Mouse (Mus musculus) forebrain, postnatal 0 days (tissue): Measurements from ENCODE around the gene P3h1. TPM values are rescaled to one million over a fixed set of nuclear protein-coding genes. Genes with fewer than 3 reads are reported as not detected.

Source experiments
- ATAC-seq: fragments of 200-750 bp; cut with Nextera tagmentation; 2 replicates; pipeline ENCODE4 v1.8.0; 2017; ENCODE audit warnings: mild to moderate bottlenecking, moderate library complexity
- DNase-seq: peaks from one replicate; pipeline ENCODE4 v3.0.0-alpha.2; 2015
- H3K27ac ChIP-seq: fragments of 300-500 bp; sonication (generic); 2 replicates; pipeline ENCODE4 v1.5.1; 2014; ENCODE audit warnings: low read depth, mild to moderate bottlenecking, antibody characterized with exemption, low read length, moderate library complexity, mixed read lengths
- H3K27me3 ChIP-seq: fragments of 300-500 bp; sonication (generic); 2 replicates; pipeline ENCODE4 v1.6.1; 2014; ENCODE audit warnings: mild to moderate bottlenecking, low read length, mixed read lengths; ENCODE audit not compliant: insufficient read depth
- H3K36me3 ChIP-seq: fragments of 300-500 bp; sonication (generic); 2 replicates; pipeline ENCODE4 v1.6.1; 2014; ENCODE audit warnings: mild to moderate bottlenecking, moderate library complexity; ENCODE audit not compliant: insufficient read depth
- H3K4me1 ChIP-seq: fragments of 300-500 bp; sonication (generic); 2 replicates; pipeline ENCODE4 v1.6.1; 2014; ENCODE audit warnings: antibody characterized with exemption; ENCODE audit not compliant: insufficient read depth
- H3K4me2 ChIP-seq: fragments of 300-500 bp; sonication (generic); 2 replicates; pipeline ENCODE4 v1.6.1; 2014; ENCODE audit warnings: low read depth, mild to moderate bottlenecking, moderate library complexity
- H3K4me3 ChIP-seq: fragments of 300-500 bp; sonication (generic); 2 replicates; pipeline ENCODE4 v1.5.1; 2014; ENCODE audit warnings: low read depth, low read length, mixed read lengths
- H3K9ac ChIP-seq: fragments of 300-500 bp; sonication (generic); 2 replicates; pipeline ENCODE4 v1.6.1; 2014; ENCODE audit warnings: mild to moderate bottlenecking
- H3K9me3 ChIP-seq: fragments of 300-500 bp; sonication (generic); 2 replicates; pipeline ENCODE4 v1.6.1; 2016; ENCODE audit warnings: low read length
- CTCF ChIP-seq: sonication (generic); IDR thresholded peaks from 2 replicates; pipeline ENCODE4 v1.5.1; 2016; ENCODE audit warnings: antibody characterized with exemption, control low read depth, low read depth
- WGBS: fragments of 180-500 bp; shearing (Covaris S2); extraction: QIAGEN DNeasy Blood & Tissue Kit; methylation state at CpG from one replicate; pipeline ENCODE4 v1.1.7; 2014; 5-methylcytosine and 5-hydroxymethylcytosine counted together
- polyA plus RNA-seq: library from polyadenylated mRNA; unstranded; fragments of >200 nt; fragmentation: Nextera tagmentation; extraction: Ambion mirVana; gene quantifications from 2 replicates; pipeline ENCODE4 v1.2.1, GENCODE M21; 2015
- total RNA-seq: library from RNA; depleted of rRNA; stranded (reverse); fragments of >200 nt; gene quantifications from 2 replicates; pipeline ENCODE4 v1.2.3, GENCODE M21; 2014

Gene P3h1
- total and polyA plus RNA-seq, 2 experiments from 2014 or later = 8.9 to 12.8 TPM

DNA sequence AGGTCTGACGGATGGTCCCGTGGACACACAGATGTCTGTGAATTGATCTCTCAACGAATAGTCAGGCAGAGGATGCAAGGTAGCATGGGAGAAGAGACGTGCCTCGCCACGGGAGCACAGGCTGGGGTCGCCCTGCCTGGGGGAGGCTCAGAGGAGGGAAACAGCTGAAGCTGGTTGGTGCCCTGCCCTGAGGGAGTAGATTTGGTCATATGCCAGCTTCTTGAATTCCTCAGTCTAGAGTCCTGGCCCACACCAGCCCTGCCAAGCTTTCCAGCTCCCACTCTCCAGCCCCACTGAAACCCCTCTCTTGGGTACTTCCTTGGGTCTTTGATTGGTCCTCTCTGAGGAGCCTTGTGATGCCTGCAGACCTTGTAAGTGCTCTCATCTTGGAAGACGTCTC is 16.0 kb upstream of the P3h1 start:
- Histone ChIP-seq H3K9me3 (no peaks in the 10 kb centered on the region), H3K9ac (no peak overlapping the region), H3K27ac (no peak overlapping the region), H3K4me2 (no peak overlapping the region), H3K27me3 (no peaks in the 10 kb centered on the region), H3K36me3 (no peaks in the 10 kb centered on the region), H3K4me3 (no peak overlapping the region), H3K4me1 (no peaks in the 10 kb centered on the region)
- peak; percentile 47; the same call in 1 of the 2 replicates for ATAC-seq
- WGBS = 74% methylated on average over 8 of the region's 8 CpGs
- no peak for DNase-seq
- no peak for TF ChIP-seq CTCF

- Histone ChIP-seq H3K27me3 (no peaks in the 10 kb centered on the region), H3K4me3 (no peak within 1 kb of the TSS), H3K4me1 (no peaks in the 10 kb centered on the region), H3K27ac (no peak within 1 kb of the TSS), H3K9me3 (no peaks in the 10 kb centered on the region), H3K4me2 (no peak within 1 kb of the TSS), H3K36me3 (no peaks in the 10 kb centered on the region), H3K9ac (no peak within 1 kb of the TSS)
- 12% methylated on average over 11 of the region's 11 CpGs for WGBS
- TF ChIP-seq CTCF = no peak
- DNase-seq (no peak), ATAC-seq (no peak)
Measured at GRCm38 (mm10) chr4:119218169-119218568, 14.5 kb upstream of the P3h1 start, which contains the start of gene Tmem269. Tmem269 (minus strand) TSS chr4:119218217.

DNA sequence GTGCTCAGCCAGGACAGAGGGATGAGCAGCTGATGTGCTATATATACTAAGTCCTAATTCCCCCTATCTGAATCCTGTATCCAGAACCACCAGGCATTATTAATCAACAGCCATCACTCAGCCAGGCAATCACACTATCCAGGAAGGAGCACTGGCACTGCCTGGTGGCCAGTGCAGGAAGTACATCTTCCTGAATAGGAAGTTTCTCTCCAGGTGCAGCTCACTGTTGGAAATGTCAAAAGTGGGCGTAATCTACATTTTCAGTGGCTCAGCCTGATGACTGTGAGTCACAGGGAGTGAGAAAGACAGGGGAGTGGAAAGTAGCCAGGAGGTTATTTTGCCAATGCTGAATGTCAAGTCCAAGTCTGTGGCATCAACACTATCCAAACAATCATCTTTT is 9.0 kb upstream of the P3h1 start:
- H3K9me3 ChIP-seq = no peaks in the 10 kb centered on the region

DNA sequence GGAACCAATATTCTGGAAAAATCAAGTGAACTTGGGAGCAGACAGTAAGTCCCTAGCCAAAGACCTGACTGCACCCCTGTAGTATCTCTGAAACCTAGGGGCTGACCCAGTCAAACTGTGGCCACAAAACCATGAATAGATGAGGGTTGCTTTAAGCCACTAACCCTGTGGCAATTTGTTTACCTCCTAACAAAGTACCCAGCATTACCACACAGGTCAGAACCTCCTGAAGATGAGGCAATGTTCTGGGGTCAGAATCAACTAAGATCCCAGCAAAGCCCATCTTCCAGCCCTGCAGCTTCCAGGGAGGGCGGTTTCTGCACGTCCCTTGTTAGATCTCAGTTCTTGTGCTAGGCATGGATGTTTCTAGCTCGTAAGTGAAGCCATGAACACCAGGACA is 8.2 kb upstream of the P3h1 start:
- ATAC-seq (no peak), DNase-seq (no peak)
- H3K9me3 ChIP-seq = no peaks in the 10 kb centered on the region
- TF ChIP-seq CTCF = no peak
- no peak overlapping the region for H3K27ac ChIP-seq
- no peaks in the 10 kb centered on the region for H3K4me1 ChIP-seq
- H3K4me3 ChIP-seq = no peak overlapping the region
- H3K9ac ChIP-seq = no peak overlapping the region
- H3K4me2 ChIP-seq = no peak overlapping the region
- H3K36me3 ChIP-seq = peaks cover 37% of the 10 kb centered on the region
- 96% methylated on average over 3 of the region's 3 CpGs for WGBS
- no peaks in the 10 kb centered on the region for H3K27me3 ChIP-seq

More for the DNA sequence above, 9.0 kb upstream of the P3h1 start:
- H3K4me3 ChIP-seq = no peak overlapping the region
- no peak overlapping the region for H3K27ac ChIP-seq
- peak; percentile 60; the same call in 1 of the 2 replicates for ATAC-seq
- H3K9ac ChIP-seq = no peak overlapping the region
- DNase-seq = no peak
- whole genome bisulfite sequencing = 85% methylated on average over 1 of the region's 1 CpGs
- H3K36me3 ChIP-seq = peaks cover 37% of the 10 kb centered on the region
- H3K27me3 ChIP-seq = no peaks in the 10 kb centered on the region
- peak; percentile 73 for TF ChIP-seq CTCF
- H3K4me1 ChIP-seq = no peaks in the 10 kb centered on the region
- no peak overlapping the region for H3K4me2 ChIP-seq

DNA sequence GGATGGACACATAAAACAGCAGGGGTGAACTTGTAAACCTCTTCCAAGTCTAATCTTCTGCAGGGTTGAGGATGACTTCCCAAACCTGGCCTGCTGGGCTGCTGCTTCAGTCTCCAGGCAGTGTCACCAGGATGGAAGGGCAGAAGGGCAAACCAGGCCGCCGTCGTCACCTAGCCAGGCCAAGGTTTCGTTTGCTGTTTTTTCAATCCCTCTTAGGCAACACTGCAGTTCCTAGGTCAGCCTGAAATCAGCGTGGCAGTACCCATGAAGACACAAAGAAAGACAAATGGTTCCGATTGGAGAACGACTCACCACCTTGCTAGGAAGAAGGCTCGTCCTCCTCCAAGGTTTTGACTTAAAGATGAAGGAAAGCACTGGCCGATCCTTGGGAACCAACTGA is 7.0 kb upstream of the P3h1 start:
- no peak overlapping the region for H3K27ac ChIP-seq
- no peak overlapping the region for H3K4me3 ChIP-seq
- DNase-seq (no peak), ATAC-seq (no peak)
- H3K27me3 ChIP-seq = no peaks in the 10 kb centered on the region
- H3K36me3 ChIP-seq = peaks cover 37% of the 10 kb centered on the region
- no peaks in the 10 kb centered on the region for H3K9me3 ChIP-seq
- no peak for TF ChIP-seq CTCF
- no peak overlapping the region for H3K4me2 ChIP-seq
- H3K4me1 ChIP-seq = no peaks in the 10 kb centered on the region
- no peak overlapping the region for H3K9ac ChIP-seq
- WGBS = 92% methylated on average over 9 of the region's 9 CpGs

DNA sequence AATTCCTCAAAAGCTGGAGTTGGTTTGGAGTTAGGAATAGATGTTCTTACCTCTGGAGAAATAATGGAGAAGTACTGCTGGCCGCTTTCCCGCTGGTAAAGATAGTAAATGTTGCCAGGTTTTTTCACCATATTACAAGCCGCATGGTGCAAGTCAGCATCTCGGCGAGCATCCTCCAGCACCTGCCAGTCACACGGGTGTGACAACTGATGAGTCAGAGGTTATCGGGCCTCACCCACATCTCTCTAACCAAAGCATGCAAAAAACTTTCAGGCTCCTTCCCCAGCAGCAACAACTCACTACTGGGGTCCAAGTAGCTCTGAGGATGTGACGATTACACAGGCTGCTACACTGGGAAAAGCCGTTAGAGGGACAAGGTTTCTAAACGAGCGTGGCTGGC is 6.0 kb upstream of the P3h1 start:
- Histone ChIP-seq H3K27me3 (no peaks in the 10 kb centered on the region), H3K4me1 (no peaks in the 10 kb centered on the region; the same call in 1 of the 2 replicates), H3K27ac (no peak overlapping the region), H3K9me3 (no peaks in the 10 kb centered on the region), H3K36me3 (peaks cover 37% of the 10 kb centered on the region), H3K9ac (no peak overlapping the region), H3K4me3 (no peak overlapping the region), H3K4me2 (no peak overlapping the region)
- ATAC-seq (no peak), DNase-seq (no peak)
- WGBS = 92% methylated on average over 11 of the region's 11 CpGs
- TF ChIP-seq CTCF = no peak

- WGBS = 4% methylated on average over 36 of the region's 36 CpGs
- Histone ChIP-seq H3K27me3 (no peaks in the 10 kb centered on the region), H3K4me3 (peak overlapping the region; percentile 73), H3K4me2 (peak overlapping the region; percentile 85), H3K9ac (peak overlapping the region; percentile 65), H3K9me3 (no peaks in the 10 kb centered on the region), H3K4me1 (peaks cover 4% of the 10 kb centered on the region; the same call in 1 of the 2 replicates), H3K27ac (peak overlapping the region; percentile 77), H3K36me3 (peaks cover 21% of the 10 kb centered on the region)
- ATAC-seq (peak; percentile 63), DNase-seq (peak; percentile 83)
- peak; percentile 66 for TF ChIP-seq CTCF
Measured at GRCm38 (mm10) chr4:119233256-119233901, 664 bp downstream of the P3h1 start.
